Mouse (Mus musculus) thymus, postnatal 36 days (tissue): ENCODE data around the gene Sec11a.

Source experiments
- DNase-seq, 2 experiments: peaks; one replicate each; pipeline ENCODE4 v3.0.0; 2022; ENCODE audit warnings: mixed read lengths in 2 of 2

The Sec11a gene

GRCm38 (mm10) chr7:80894815-80895519, 52.6 kb downstream of the Sec11a start:
- no peak for DNase-seq

GRCm38 (mm10) chr7:80894196-80894595, 53.4 kb downstream of the Sec11a start:
- DNase-seq, result no peak

GRCm38 (mm10) chr7:80893753-80894129, 53.8 kb downstream of the Sec11a start:
- no peak for DNase-seq

- DNase-seq, result no peak
These were observed 54.4 kb downstream of the Sec11a start for GRCm38 (mm10) chr7:80893086-80893752.

- DNase-seq, result peak; percentile 84 to 91
These were observed 57.7 kb downstream of the Sec11a start for GRCm38 (mm10) chr7:80889841-80890241.

GRCm38 (mm10) chr7:80889021-80889511, 58.5 kb downstream of the Sec11a start:
- peak; percentile 29 to 63 for DNase-seq

- no peak for DNase-seq
These were observed 59.0 kb downstream of the Sec11a start for GRCm38 (mm10) chr7:80888595-80888994.

GRCm38 (mm10) chr7:80885666-80886065, 61.9 kb downstream of the Sec11a start:
- no peak for DNase-seq

GRCm38 (mm10) chr7:80882830-80883505, 64.6 kb downstream of the Sec11a start:
- peak; percentile 83 to 89 for DNase-seq

GRCm38 (mm10) chr7:80875727-80876126, 71.9 kb downstream of the Sec11a start:
- no peak for DNase-seq

- DNase-seq, result no peak
These were observed 73.9 kb downstream of the Sec11a start for GRCm38 (mm10) chr7:80873631-80874030.

GRCm38 (mm10) chr7:80873038-80873437, 74.5 kb downstream of the Sec11a start:
- DNase-seq, result no peak

GRCm38 (mm10) chr7:80868686-80869085, 78.9 kb downstream of the Sec11a start:
- no peak for DNase-seq

GRCm38 (mm10) chr7:80866514-80867147, 80.9 kb downstream of the Sec11a start:
- DNase-seq, result no peak

GRCm38 (mm10) chr7:80865521-80865920, 82.1 kb downstream of the Sec11a start:
- peak; percentile 30 to 40 for DNase-seq

- peak; percentile 78 to 88 for DNase-seq
These were observed 82.7 kb downstream of the Sec11a start for GRCm38 (mm10) chr7:80864831-80865230.

GRCm38 (mm10) chr7:80864151-80864550, 83.4 kb downstream of the Sec11a start:
- DNase-seq, result no peak

GRCm38 (mm10) chr7:80863520-80863919, 84.1 kb downstream of the Sec11a start:
- DNase-seq, result peak in 1 of 2 experiments; percentile 25

GRCm38 (mm10) chr7:80862475-80862874, 85.1 kb downstream of the Sec11a start:
- no peak for DNase-seq

- DNase-seq, result peak; percentile 88 to 92
These were observed 86.8 kb downstream of the Sec11a start, which contains the start of gene Zscan2 for GRCm38 (mm10) chr7:80860729-80861274. Gene Zscan2 (plus strand): TSS chr7:80860920.

- DNase-seq, result peak; percentile 73 to 82
These were observed 87.4 kb downstream of the Sec11a start for GRCm38 (mm10) chr7:80860227-80860626.

- peak; percentile 78 to 81 for DNase-seq
These were observed 90.4 kb downstream of the Sec11a start for GRCm38 (mm10) chr7:80857181-80857580.

- DNase-seq, result no peak
These were observed 92.3 kb downstream of the Sec11a start for GRCm38 (mm10) chr7:80855316-80855715.
